Mouse (Mus musculus) brain, embryonic 18.5 days (tissue): ENCODE measurements around the gene Gm13305.
"Not testable (repeated sequence)": the region's sequence is repeated elsewhere in the genome, so short reads cannot be mapped to it uniquely, and the experiment has no call there.

Experiments
- DNase-seq: peaks from one replicate; pipeline ENCODE4 v3.0.0-alpha.2; 2012; ENCODE audit warnings: low read depth, low spot score

Gene Gm13305

GRCm38 (mm10) chr4:42168503-42168902 is at the start of gene Gm13305:
TSS of gene Gm13305 (minus strand) at chr4:42168603.
- not testable (repeated sequence) for DNase-seq

GRCm38 (mm10) chr4:42184980-42185372 is 16.6 kb upstream of the Gm13305 start:
- not testable (repeated sequence) for DNase-seq

GRCm38 (mm10) chr4:42184324-42184979 is 16.0 kb upstream of the Gm13305 start:
- not testable (repeated sequence) for DNase-seq

- not testable (repeated sequence) for DNase-seq
These were observed 15.1 kb upstream of the Gm13305 start for GRCm38 (mm10) chr4:42183234-42184197.

- not testable (repeated sequence) for DNase-seq
These were observed 9.8 kb upstream of the Gm13305 start for GRCm38 (mm10) chr4:42178243-42178642.

- DNase-seq = not testable (repeated sequence)
These were observed 15.3 kb downstream of the Gm13305 start, which contains the start of gene Gm13306 for GRCm38 (mm10) chr4:42153136-42153535. TSS of gene Gm13306 (plus strand) at chr4:42153436.

- not testable (repeated sequence) for DNase-seq
These were observed 53.9 kb downstream of the Gm13305 start, which contains the start of gene Gm13304 for GRCm38 (mm10) chr4:42114517-42114916. TSS of gene Gm13304 (plus strand) at chr4:42114817.
